ENCODE assay signal across 18 mouse cellular contexts in genomic region chr19:44637145-44637719, GRCm38 (mm10).
"Had no signal": no experiment of that assay in that cellular context is flagged by ENCODE, and none has a peak within 500 bp of the region (broad histone marks: within the 10 kb centered on the region; RNA-seq: fewer than 3 reads in every experiment).

No protein-coding gene starts in this region.

- ATAC-seq: midbrain, embryonic 16.5 days had no signal

- DNase-seq: lung, embryonic 14.5 days; lung, postnatal 10 days; lung, postnatal 4 days; midbrain, embryonic 14.5 days; retina, postnatal 1 day; right cerebral cortex, adult 18-20 months; right cerebral cortex, postnatal 25 days; right cerebral cortex, postnatal 4 days; spleen, adult 18-20 months; thymus, adult 2 months; thymus, postnatal 25 days; thymus, postnatal 4 days had no signal

- H3K4me3 ChIP-seq: midbrain, embryonic 10.5 days; midbrain, embryonic 12.5 days; myocyte; neural tube, embryonic 13.5 days; neural tube, embryonic 15.5 days had no signal

- H3K36me3 ChIP-seq: midbrain, embryonic 10.5 days; midbrain, embryonic 12.5 days; neural tube, embryonic 13.5 days; neural tube, embryonic 15.5 days had no signal

- H3K9me3 ChIP-seq: midbrain, embryonic 10.5 days; midbrain, embryonic 12.5 days; neural tube, embryonic 13.5 days; neural tube, embryonic 15.5 days had no signal

- H3K27ac ChIP-seq: midbrain, embryonic 10.5 days; midbrain, embryonic 12.5 days; neural tube, embryonic 13.5 days; neural tube, embryonic 15.5 days had no signal

- H3K4me2 ChIP-seq: lung, embryonic 14.5 days; midbrain, embryonic 12.5 days; neural tube, embryonic 13.5 days; neural tube, embryonic 15.5 days had no signal

- H3K9ac ChIP-seq: lung, embryonic 14.5 days; midbrain, embryonic 12.5 days; neural tube, embryonic 13.5 days; neural tube, embryonic 15.5 days had no signal
